Mouse (Mus musculus) layer of hippocampus, adult 2 months (tissue): ENCODE measurements around the gene Srf. TPM values are rescaled to one million over a fixed set of nuclear protein-coding genes. Genes with fewer than 3 reads are reported as not detected.

Experiments
- DNase-seq, 2 experiments: peaks; one replicate each; pipeline ENCODE4 v3.0.0; 2022; ENCODE audit warnings: low spot score in 2 of 2
- H3K27ac ChIP-seq: fragments of 200-600 bp; 2 replicates; pipeline ENCODE4 v1.8.1; 2022
- H3K4me3 ChIP-seq: fragments of 200-600 bp; 2 replicates; pipeline ENCODE4 v1.8.1; 2022; ENCODE audit warnings: mild to moderate bottlenecking
- CTCF ChIP-seq: fragments of 200-600 bp; conservative IDR thresholded peaks from 2 replicates; pipeline ENCODE4 v1.8.1; 2022; ENCODE audit warnings: antibody characterized with exemption, mild to moderate bottlenecking, moderate library complexity
- microRNA-seq, 2 experiments: library from miRNA; unstranded; fragments of <30 nt; microRNA quantifications; one replicate each; pipeline ENCODE4 v1.2.0; 2021
- total RNA-seq, 2 experiments: library from RNA; stranded (reverse); gene quantifications; 2 replicates each; pipeline ENCODE4 v1.2.3; 2021

Srf gene
- total RNA-seq, 2 experiments from 2014 or later: 75.7 to 90.9 TPM

DNA sequence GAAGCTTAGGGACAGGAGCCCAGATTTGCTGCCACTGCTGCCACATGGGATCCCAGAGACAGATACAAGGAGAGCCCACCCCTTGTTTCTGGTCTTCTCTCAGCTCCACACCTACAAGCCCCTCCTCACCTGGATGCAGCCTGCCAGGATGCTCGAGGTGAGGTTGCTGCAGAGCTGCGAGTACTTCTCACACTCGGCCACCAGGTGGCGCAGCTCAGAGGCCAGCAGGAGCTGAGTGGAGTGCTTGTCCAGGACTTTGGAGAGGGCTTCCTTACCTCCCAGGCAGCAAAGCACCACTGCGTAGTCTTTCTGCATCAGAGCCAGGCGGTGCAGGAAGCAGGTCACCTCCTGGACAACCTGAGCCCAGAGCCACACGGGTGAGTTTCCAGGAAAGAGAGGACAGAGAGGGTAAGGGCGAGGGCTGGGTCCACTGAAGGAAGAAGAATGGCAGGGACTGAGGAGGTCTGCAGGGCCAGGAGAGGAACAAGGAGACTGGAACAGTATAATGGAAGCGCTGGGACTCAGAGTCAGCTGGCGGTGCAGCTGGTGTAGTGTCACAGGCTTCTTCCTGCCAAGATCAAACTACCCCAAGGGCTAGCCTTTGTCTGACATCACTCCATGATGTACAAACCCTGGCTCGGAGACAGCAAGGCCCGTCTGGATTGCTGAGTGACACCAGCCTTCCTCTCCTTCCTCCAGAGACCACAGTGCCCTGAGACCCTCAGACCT is 30.2 kb downstream of the Srf start:
- Histone ChIP-seq H3K4me3 (no peak overlapping the region), H3K27ac (0 out of 2 replicates have a peak overlapping the region, but pooled peaks have one; percentile 28)
- DNase-seq: peak; percentile 53 to 72
- TF ChIP-seq CTCF: peak; percentile 95

DNA sequence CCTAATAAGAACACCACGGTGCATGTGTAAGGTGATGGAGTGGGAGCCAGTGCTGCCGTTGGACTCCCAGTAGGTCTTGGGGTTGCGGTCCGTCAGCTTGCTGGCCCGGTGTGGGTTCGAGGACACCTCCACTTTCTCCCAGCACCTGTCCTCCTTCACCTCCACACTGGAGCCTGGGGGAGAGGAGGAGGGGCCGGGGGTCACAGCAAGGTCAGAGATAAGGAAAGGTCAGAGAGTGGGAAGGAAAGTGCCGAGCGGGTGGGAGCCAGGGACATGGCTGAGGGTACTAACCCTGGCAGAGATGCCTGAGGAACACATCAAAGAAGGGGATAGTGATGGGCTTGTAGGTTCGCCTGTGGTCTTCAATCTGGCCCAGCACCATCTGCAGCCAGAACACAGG is 30.9 kb downstream of the Srf start:
- no peak overlapping the region for H3K27ac ChIP-seq
- no peak overlapping the region for H3K4me3 ChIP-seq
- no peak for TF ChIP-seq CTCF
- no peak for DNase-seq

DNA sequence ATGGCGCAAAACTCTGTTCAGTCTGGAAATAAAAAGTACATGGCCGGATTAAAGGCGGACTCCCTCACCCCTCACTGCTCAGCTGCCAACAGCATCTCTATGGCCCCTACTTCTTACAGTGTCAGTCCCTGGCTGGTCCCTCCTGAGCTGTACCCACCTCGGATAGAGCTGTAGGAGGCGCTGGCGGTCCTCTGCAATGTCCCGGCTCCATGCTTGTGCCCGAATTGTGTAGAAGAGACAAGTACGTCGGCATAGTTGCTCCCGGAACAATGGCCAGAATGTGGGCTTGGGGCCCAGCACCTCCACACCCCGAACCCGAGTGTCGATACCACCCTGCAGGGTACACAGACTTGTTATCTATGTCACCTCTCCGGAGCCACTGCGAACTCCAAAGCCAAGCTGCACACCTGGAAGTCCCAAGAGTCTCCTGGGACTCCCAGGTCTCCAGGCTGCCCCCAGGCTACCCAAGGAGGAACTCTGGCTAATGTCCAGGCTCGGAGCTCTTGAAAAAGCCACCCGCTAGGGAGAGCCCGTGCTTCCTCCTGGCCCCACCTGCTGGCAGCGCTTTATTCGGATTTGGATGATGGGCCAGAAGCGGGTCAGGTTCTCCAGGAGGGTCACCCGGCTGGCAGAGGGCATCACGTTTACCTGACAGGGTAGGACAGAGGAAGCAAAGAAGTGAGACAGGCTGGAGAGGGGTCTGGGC is 33.9 kb downstream of the Srf start:
- Histone ChIP-seq H3K27ac (no peak overlapping the region), H3K4me3 (no peak overlapping the region)
- peak; percentile 40 for TF ChIP-seq CTCF
- DNase-seq: no peak

DNA sequence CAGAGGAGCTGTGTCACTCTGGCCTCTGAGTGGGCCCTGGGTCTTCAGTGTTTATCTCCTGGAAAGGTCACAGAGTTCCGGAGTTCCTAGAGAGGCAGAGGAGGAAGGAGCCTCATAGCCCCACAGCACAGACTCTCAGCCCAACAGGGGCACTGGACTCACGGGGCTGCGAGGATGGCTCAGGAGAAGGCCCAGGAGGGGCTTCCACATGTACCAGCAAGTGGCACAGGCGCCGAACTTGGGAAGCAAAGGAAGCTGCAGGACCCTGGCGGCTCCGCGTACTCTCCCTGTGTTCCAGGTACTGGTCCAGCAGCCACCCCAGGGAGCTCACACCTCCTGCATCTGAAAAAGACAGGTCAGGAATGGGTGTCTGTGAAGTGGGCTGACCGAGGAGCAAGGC is 34.8 kb downstream of the Srf start:
- DNase-seq: no peak
- no peak for TF ChIP-seq CTCF
- Histone ChIP-seq H3K27ac (no peak overlapping the region), H3K4me3 (no peak overlapping the region)

DNA sequence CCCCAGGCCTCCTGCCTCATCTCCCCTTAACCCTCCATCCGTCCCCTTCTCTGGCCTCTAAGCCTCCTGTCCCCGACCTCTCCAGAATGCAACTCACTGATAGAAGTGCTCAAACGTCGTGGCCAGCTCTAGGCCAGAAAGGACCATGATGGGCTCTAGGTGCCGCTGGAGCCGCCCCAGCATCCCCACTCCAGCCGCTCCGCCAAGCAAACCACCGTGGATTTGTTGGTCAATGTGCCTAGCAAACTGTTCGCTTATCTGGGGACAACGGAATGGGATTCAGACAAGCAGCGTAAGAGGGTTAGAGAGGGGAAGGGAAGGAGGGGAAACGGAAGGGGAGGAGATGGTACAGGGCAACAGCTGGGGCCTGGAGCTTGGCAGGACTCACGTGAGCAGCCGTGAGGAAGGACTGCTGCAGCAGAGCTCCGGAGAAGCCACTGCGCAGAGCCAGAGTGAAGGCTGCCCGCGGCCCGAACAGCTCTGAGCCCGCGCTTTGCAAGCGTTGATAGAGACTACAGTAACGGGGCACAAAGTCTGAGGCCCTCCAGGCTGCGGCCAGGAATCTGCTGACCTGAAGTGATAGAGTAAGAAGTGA is 35.5 kb downstream of the Srf start:
- no peak overlapping the region for H3K27ac ChIP-seq
- TF ChIP-seq CTCF: no peak
- no peak for DNase-seq
- H3K4me3 ChIP-seq: no peak overlapping the region

DNA sequence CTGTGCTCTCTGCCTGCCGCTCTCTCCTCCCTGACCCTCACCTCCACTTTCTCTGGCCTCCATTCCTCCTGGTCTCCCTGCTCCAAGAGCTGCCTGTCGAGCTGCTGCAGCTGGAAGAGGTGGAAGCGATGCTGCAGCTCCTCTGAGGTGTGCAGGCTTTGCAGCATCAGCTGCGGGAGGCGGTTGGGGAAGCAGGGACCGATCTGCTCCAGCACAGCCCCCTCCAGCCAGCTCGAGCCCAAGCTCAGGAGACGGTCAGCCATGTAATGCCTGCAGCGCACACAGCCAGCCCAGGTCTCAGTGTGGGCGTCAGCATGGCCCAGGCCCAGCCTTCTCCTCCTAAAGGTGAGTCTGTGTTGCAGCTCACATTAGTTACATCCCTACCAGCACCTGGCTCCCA is 36.0 kb downstream of the Srf start:
- H3K27ac ChIP-seq: no peak overlapping the region
- no peak for DNase-seq
- TF ChIP-seq CTCF: no peak
- no peak overlapping the region for H3K4me3 ChIP-seq

DNA sequence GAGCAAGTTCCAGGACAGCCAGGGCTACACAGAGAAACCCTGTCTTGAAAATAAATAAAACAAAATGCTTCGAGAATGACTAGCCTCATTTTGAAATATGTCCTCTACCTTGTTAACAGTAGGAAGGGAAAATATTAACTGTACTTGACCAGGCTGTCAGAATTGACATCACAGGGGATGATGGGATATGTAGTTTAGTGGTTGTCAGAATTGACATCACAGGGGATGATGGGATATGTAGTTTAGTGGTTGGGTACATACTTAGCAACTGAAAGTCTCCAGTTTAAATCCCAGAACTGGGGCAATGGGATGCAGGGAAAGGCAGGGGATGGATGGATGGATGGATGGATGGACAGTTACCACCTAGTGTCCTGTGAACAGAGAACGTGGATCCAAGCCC is 42.6 kb downstream of the Srf start:
- H3K27ac ChIP-seq: no peak overlapping the region
- DNase-seq: no peak
- TF ChIP-seq CTCF: no peak

DNA sequence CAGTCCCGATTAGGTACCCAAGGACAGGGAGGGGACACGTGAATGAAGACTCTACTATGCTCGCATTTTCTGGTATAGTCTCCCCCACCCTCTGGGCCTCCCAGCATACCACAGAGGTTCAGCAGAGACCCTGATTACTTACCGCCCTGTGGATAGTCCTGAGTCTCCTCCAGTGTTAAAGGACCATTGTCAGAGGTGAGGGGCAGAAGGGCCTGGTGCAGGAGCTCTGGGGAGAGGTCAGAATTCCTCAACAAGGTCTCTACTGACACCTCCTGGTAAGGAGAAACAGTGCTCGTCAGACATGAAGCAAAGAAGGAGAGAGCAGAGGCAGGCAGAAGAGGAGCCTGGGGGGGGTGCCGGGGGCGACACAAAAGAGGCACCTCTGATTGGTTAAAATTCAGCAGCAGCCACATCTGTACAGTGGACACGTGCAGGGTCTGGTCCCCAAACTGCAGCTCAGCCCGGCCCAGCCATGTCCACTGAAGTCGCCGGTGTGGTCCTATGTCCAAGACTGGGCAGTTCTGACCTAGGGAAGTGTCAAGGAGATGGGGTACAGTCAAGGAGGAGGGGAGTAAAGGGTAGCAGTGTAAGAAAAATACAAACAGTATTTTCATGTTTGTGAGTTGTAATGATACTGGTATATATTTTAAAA is 44.8 kb downstream of the Srf start:
- H3K4me3 ChIP-seq: no peak overlapping the region
- H3K27ac ChIP-seq: no peak overlapping the region
- DNase-seq: no peak
- TF ChIP-seq CTCF: peak; percentile 65

More for the DNA sequence above, 42.6 kb downstream of the Srf start:
- H3K4me3 ChIP-seq: no peak overlapping the region

DNA sequence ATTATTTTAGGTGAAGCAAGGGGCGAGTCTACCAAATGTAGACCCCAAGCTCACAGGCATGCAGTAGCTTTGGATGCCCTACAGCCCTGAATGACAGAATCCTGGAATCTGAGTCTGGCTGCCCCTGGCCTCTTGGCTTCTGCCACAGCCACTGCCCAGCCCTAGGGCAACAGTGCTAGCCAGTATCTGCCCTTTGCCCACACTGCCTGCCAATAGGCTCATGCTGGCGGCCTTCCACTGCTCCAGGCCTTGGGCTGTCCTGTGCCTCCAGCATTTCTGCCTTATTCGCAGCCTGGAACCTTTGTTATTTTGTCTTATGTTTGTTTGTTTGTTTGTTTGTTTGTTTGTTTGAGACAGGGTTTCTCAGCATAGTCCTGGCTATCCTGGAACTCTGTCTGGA is 50.4 kb downstream of the Srf start:
- no peak for TF ChIP-seq CTCF
- no peak overlapping the region for H3K4me3 ChIP-seq
- DNase-seq: no peak
- no peak overlapping the region for H3K27ac ChIP-seq

DNA sequence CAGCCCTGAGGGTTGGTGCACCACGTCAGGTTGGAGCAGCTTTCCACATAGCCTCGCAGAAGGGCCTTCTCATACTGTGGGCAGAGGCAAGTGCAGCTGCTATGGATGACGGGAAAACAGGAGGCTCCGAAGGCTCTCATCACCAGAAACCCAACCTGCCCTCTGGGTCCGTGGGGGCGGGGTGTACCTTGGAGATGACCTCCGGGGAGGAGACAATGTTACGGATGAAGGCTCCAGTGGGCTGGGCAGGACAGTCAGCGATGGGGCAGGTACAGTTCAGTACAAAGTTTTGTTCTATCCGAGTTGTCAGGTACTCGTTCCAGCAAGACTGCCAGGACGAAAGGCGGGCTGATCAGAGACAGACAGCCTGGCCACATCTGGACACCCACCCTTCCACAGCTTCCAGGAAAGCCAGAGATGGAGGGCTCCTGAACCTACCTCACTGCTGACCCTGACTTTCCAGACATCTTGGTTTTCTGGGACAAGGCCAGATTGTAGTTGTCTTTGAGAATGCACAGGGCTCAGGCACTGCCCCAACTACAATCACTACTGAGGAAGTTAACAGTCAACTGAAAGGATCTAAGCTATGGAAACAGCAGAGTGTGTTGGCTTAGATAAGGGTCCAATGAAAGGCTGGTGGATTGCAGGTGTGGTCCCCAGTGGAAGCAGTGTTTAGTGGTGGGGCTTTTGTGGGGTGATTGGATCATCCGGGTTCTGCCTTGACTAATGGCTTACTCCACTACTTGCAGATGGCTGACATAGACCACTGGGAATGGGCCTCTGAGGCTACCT is 51.9 kb downstream of the Srf start:
- H3K4me3 ChIP-seq: no peak overlapping the region
- no peak for TF ChIP-seq CTCF
- H3K27ac ChIP-seq: no peak overlapping the region
- DNase-seq: no peak

DNA sequence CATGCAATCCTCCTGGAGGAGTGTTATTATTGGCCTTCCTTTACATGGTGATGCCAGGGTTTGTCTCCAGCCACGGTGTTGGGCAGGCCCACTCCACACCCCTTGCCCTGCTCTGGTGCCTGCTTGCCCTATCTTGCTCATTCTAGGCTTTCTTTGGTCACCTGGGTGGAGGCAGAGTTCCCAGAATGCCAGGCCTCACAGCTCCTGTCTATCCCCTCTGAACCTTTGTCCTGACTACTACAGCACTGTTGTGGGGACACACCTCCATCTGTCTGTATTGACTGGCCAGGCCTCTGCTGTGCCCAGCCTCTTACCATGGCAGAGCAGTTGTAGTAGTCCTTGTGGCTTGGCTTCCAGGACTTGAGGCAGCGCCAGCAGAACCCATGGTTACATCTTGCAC is 53.2 kb downstream of the Srf start:
- TF ChIP-seq CTCF: no peak
- DNase-seq: no peak
- no peak overlapping the region for H3K27ac ChIP-seq
- H3K4me3 ChIP-seq: no peak overlapping the region

Small RNA genes lying within 50 kb of the gene (microRNA-seq; reads per million reads assigned to microRNA genes)
- 2.4 to 3.2 reads per million in 2 experiments for gene Mir6976

Other genes with a start within 250 kb of the Srf start
- gene Abcc10, start 227.8 kb downstream of the Srf start, total RNA-seq: 1 to 10 TPM; 8.9 to 9.7 TPM
- 10 to 100 TPM; 57.4 to 70.5 TPM for gene Zfp318, start 172.4 kb downstream of the Srf start, total RNA-seq
- 1 to 10 TPM; 2.4 to 6.3 TPM for gene Crip3, start 127.2 kb downstream of the Srf start, total RNA-seq
- under 1 TPM in 1 of 2 experiments, not detected in 1; 0.28 TPM for gene Slc22a7, start 117.7 kb downstream of the Srf start, total RNA-seq
- gene Ttbk1, start 68.5 kb downstream of the Srf start, total RNA-seq: 100 to 1,000 TPM; 119 to 122 TPM
- 1 to 10 TPM; 4.8 to 6.2 TPM for gene Dnph1, start 59.5 kb downstream of the Srf start, total RNA-seq
- 10 to 100 TPM; 66.1 to 68.4 TPM for gene Cul9, start 9.8 kb downstream of the Srf start, total RNA-seq
- 1 to 10 TPM; 8.5 to 8.8 TPM for gene Ptk7, start 73.3 kb upstream of the Srf start, total RNA-seq
- 10 to 100 TPM; 19.0 to 20.1 TPM for gene Klc4, start 89.8 kb upstream of the Srf start, total RNA-seq
- gene Mrpl2, start 90.1 kb upstream of the Srf start, total RNA-seq: 10 to 100 TPM; 52.2 to 53.5 TPM
- 10 to 100 TPM; 19.1 to 20.4 TPM for gene Cul7, start 94.2 kb upstream of the Srf start, total RNA-seq
- gene Rrp36, start 118.2 kb upstream of the Srf start, total RNA-seq: 10 to 100 TPM; 15.8 to 16.8 TPM
- gene Mea1, start 122.6 kb upstream of the Srf start, total RNA-seq: 100 to 1,000 TPM in 1 of 2 experiments, 10 to 100 TPM in 1; 99.8 to 104 TPM
- gene Klhdc3, start 124.7 kb upstream of the Srf start, total RNA-seq: 100 to 1,000 TPM; 163 to 173 TPM
- 10 to 100 TPM; 88.0 to 91.4 TPM for gene Ppp2r5d, start 148.9 kb upstream of the Srf start, total RNA-seq
- 10 to 100 TPM; 53.6 to 58.4 TPM for gene Pex6, start 155.3 kb upstream of the Srf start, total RNA-seq
- gene Gnmt, start 173.0 kb upstream of the Srf start, total RNA-seq: 1 to 10 TPM in 1 of 2 experiments, under 1 TPM in 1; 0.90 to 1.2 TPM
- 10 to 100 TPM; 67.9 to 72.4 TPM for gene Cnpy3, start 196.0 kb upstream of the Srf start, total RNA-seq
- not detected for gene Ptcra, start 207.5 kb upstream of the Srf start, total RNA-seq
- 10 to 100 TPM in 1 of 2 experiments, 1 to 10 TPM in 1; 8.7 to 10.7 TPM for gene 2310039H08Rik, start 216.5 kb upstream of the Srf start, total RNA-seq
- 10 to 100 TPM; 42.8 to 51.2 TPM for gene Rpl7l1, start 226.5 kb upstream of the Srf start, total RNA-seq